Mouse (Mus musculus): ENCODE results near the gene Acot7. TPM values are rescaled to one million over a fixed set of nuclear protein-coding genes. Genes with fewer than 3 reads are reported as not detected.

Gene Acot7
- polyA plus RNA-seq, 1 experiment from 2014 or later, result 63.4 TPM

GRCm38 (mm10) chr4:152169103-152169502 lies 8.8 kb upstream of the Acot7 start:
- Histone ChIP-seq H3K9ac (no peak overlapping the region), H3K27ac (ENCODE audit: poor library complexity, severe bottlenecking) (no peak overlapping the region), H3K4me2 (no peak overlapping the region), H3K36me3 (no peaks in the 10 kb centered on the region), H3K9me3 (replicated peaks) (peaks cover 9% of the 10 kb centered on the region; the same call in 1 of the 2 replicates), H3K4me3 (no peak overlapping the region), H3K4me1 (replicated peaks) (no peaks in the 10 kb centered on the region), H3K27me3 (replicated peaks) (peaks cover 24% of the 10 kb centered on the region)
- ATAC-seq (ENCODE audit: insufficient number of reproducible peaks, low FRiP score), result no peak
- WGBS, result 70% methylated on average over 7 of the region's 7 CpGs

GRCm38 (mm10) chr4:152170286-152170685 lies 7.6 kb upstream of the Acot7 start:
- no peaks in the 10 kb centered on the region for H3K36me3 ChIP-seq
- peaks cover 9% of the 10 kb centered on the region; the same call in 1 of the 2 replicates for H3K9me3 ChIP-seq (replicated peaks)
- H3K27me3 ChIP-seq (replicated peaks), result peaks cover 30% of the 10 kb centered on the region
- no peak overlapping the region for H3K4me2 ChIP-seq
- H3K27ac ChIP-seq (ENCODE audit: poor library complexity, severe bottlenecking), result no peak overlapping the region
- H3K9ac ChIP-seq, result no peak overlapping the region
- no peak for ATAC-seq (ENCODE audit: insufficient number of reproducible peaks, low FRiP score)
- no peak overlapping the region for H3K4me3 ChIP-seq
- WGBS, result 75% methylated on average over 10 of the region's 10 CpGs
- H3K4me1 ChIP-seq (replicated peaks), result no peaks in the 10 kb centered on the region

- WGBS, result 80% methylated on average over 6 of the region's 6 CpGs
- Histone ChIP-seq H3K27ac (ENCODE audit: poor library complexity, severe bottlenecking) (no peak overlapping the region), H3K4me2 (no peak overlapping the region)
Measured at GRCm38 (mm10) chr4:152171543-152171942, 6.4 kb upstream of the Acot7 start.

GRCm38 (mm10) chr4:152173041-152173440 lies 4.9 kb upstream of the Acot7 start:
- Histone ChIP-seq H3K36me3 (no peaks in the 10 kb centered on the region), H3K4me3 (no peak overlapping the region), H3K27ac (ENCODE audit: poor library complexity, severe bottlenecking) (no peak overlapping the region), H3K27me3 (replicated peaks) (peaks cover 32% of the 10 kb centered on the region), H3K4me2 (no peak overlapping the region), H3K9me3 (replicated peaks) (peaks cover 9% of the 10 kb centered on the region; the same call in 1 of the 2 replicates), H3K4me1 (replicated peaks) (peaks cover 11% of the 10 kb centered on the region), H3K9ac (no peak overlapping the region)
- no peak for ATAC-seq (ENCODE audit: insufficient number of reproducible peaks, low FRiP score)
- WGBS, result under 1% methylated on average over 5 of the region's 5 CpGs

More at GRCm38 (mm10) chr4:152171543-152171942, 6.4 kb upstream of the Acot7 start:
- ATAC-seq (ENCODE audit: insufficient number of reproducible peaks, low FRiP score), result no peak
- no peak overlapping the region for H3K9ac ChIP-seq
- H3K4me1 ChIP-seq (replicated peaks), result 0 out of 2 replicates have a peak, but pooled peaks cover 4% of the 10 kb centered on the region
- H3K36me3 ChIP-seq, result no peaks in the 10 kb centered on the region
- H3K4me3 ChIP-seq, result no peak overlapping the region
- H3K27me3 ChIP-seq (replicated peaks), result peaks cover 30% of the 10 kb centered on the region
- peaks cover 9% of the 10 kb centered on the region; the same call in 1 of the 2 replicates for H3K9me3 ChIP-seq (replicated peaks)

- H3K27me3 ChIP-seq (replicated peaks), result peaks cover 31% of the 10 kb centered on the region
- H3K36me3 ChIP-seq, result no peaks in the 10 kb centered on the region
- ATAC-seq (ENCODE audit: insufficient number of reproducible peaks, low FRiP score), result no peak
- H3K4me2 ChIP-seq, result no peak overlapping the region
- no peak overlapping the region for H3K9ac ChIP-seq
- H3K27ac ChIP-seq (ENCODE audit: poor library complexity, severe bottlenecking), result no peak overlapping the region
- H3K9me3 ChIP-seq (replicated peaks), result peaks cover 8% of the 10 kb centered on the region; the same call in 1 of the 2 replicates
- H3K4me1 ChIP-seq (replicated peaks), result peaks cover 16% of the 10 kb centered on the region
- no peak overlapping the region for H3K4me3 ChIP-seq
- 73% methylated on average over 9 of the region's 9 CpGs for WGBS
Measured at GRCm38 (mm10) chr4:152173956-152174355, 4.0 kb upstream of the Acot7 start.

GRCm38 (mm10) chr4:152176638-152177037 lies 1.3 kb upstream of the Acot7 start:
- H3K4me2 ChIP-seq, result no peak overlapping the region
- no peak for ATAC-seq (ENCODE audit: insufficient number of reproducible peaks, low FRiP score)
- H3K36me3 ChIP-seq, result no peaks in the 10 kb centered on the region
- H3K27me3 ChIP-seq (replicated peaks), result peaks cover 31% of the 10 kb centered on the region
- H3K9me3 ChIP-seq (replicated peaks), result peaks cover 2% of the 10 kb centered on the region; the same call in 1 of the 2 replicates
- H3K4me1 ChIP-seq (replicated peaks), result peaks cover 23% of the 10 kb centered on the region
- H3K4me3 ChIP-seq, result no peak overlapping the region
- no peak overlapping the region for H3K27ac ChIP-seq (ENCODE audit: poor library complexity, severe bottlenecking)
- no peak overlapping the region for H3K9ac ChIP-seq
- 85% methylated on average over 3 of the region's 3 CpGs for WGBS

GRCm38 (mm10) chr4:152177174-152177536 lies 779 bp upstream of the Acot7 start:
- no peak for ATAC-seq (ENCODE audit: insufficient number of reproducible peaks, low FRiP score)
- peak overlapping the region; percentile 79; the same call in 1 of the 2 replicates for H3K27ac ChIP-seq (ENCODE audit: poor library complexity, severe bottlenecking)
- peak overlapping the region; percentile 88 for H3K4me2 ChIP-seq
- peak overlapping the region; percentile 88 for H3K9ac ChIP-seq
- no peaks in the 10 kb centered on the region for H3K36me3 ChIP-seq
- H3K27me3 ChIP-seq (replicated peaks), result peaks cover 31% of the 10 kb centered on the region
- WGBS, result 58% methylated on average over 6 of the region's 6 CpGs
- no peaks in the 10 kb centered on the region for H3K9me3 ChIP-seq (replicated peaks)
- H3K4me1 ChIP-seq (replicated peaks), result peaks cover 23% of the 10 kb centered on the region
- peak overlapping the region; percentile 62 for H3K4me3 ChIP-seq

GRCm38 (mm10) chr4:152178344-152178864 lies 470 bp downstream of the Acot7 start:
- H3K27me3 ChIP-seq (replicated peaks), result peaks cover 30% of the 10 kb centered on the region
- under 1% methylated on average over 35 of the region's 35 CpGs for WGBS

GRCm38 (mm10) chr4:152178916-152179705 lies 1.2 kb downstream of the Acot7 start:
- peak overlapping the region; percentile 88 for H3K9ac ChIP-seq
- peak overlapping the region; percentile 62 for H3K4me3 ChIP-seq
- no peak overlapping the region for H3K27ac ChIP-seq (ENCODE audit: poor library complexity, severe bottlenecking)
- H3K4me2 ChIP-seq, result peak overlapping the region; percentile 88
- H3K4me1 ChIP-seq (replicated peaks), result peaks cover 23% of the 10 kb centered on the region
- 32% methylated on average over 16 of the region's 16 CpGs for WGBS
- H3K27me3 ChIP-seq (replicated peaks), result peaks cover 23% of the 10 kb centered on the region
- ATAC-seq (ENCODE audit: insufficient number of reproducible peaks, low FRiP score), result no peak
- no peaks in the 10 kb centered on the region for H3K36me3 ChIP-seq
- no peaks in the 10 kb centered on the region for H3K9me3 ChIP-seq (replicated peaks)

More at GRCm38 (mm10) chr4:152178344-152178864, 470 bp downstream of the Acot7 start:
- no peaks in the 10 kb centered on the region for H3K36me3 ChIP-seq
- H3K9me3 ChIP-seq (replicated peaks), result no peaks in the 10 kb centered on the region
- peak overlapping the region; percentile 62 for H3K4me3 ChIP-seq
- peak overlapping the region; percentile 88 for H3K4me2 ChIP-seq
- peak; percentile 52 for ATAC-seq (ENCODE audit: insufficient number of reproducible peaks, low FRiP score)
- H3K9ac ChIP-seq, result peak overlapping the region; percentile 88
- H3K27ac ChIP-seq (ENCODE audit: poor library complexity, severe bottlenecking), result no peak overlapping the region; the same call in 1 of the 2 replicates
- H3K4me1 ChIP-seq (replicated peaks), result peaks cover 23% of the 10 kb centered on the region

GRCm38 (mm10) chr4:152179946-152180660 lies 2.2 kb downstream of the Acot7 start:
- no peak overlapping the region for H3K27ac ChIP-seq (ENCODE audit: poor library complexity, severe bottlenecking)
- no peaks in the 10 kb centered on the region for H3K36me3 ChIP-seq
- no peak overlapping the region for H3K4me3 ChIP-seq
- H3K9ac ChIP-seq, result no peak overlapping the region
- H3K4me1 ChIP-seq (replicated peaks), result peaks cover 29% of the 10 kb centered on the region
- H3K27me3 ChIP-seq (replicated peaks), result peaks cover 15% of the 10 kb centered on the region
- no peaks in the 10 kb centered on the region for H3K9me3 ChIP-seq (replicated peaks)
- ATAC-seq (ENCODE audit: insufficient number of reproducible peaks, low FRiP score), result no peak
- 80% methylated on average over 16 of the region's 16 CpGs for WGBS
- H3K4me2 ChIP-seq, result no peak overlapping the region

- no peaks in the 10 kb centered on the region for H3K36me3 ChIP-seq
- H3K9ac ChIP-seq, result no peak overlapping the region
- H3K9me3 ChIP-seq (replicated peaks), result no peaks in the 10 kb centered on the region
- H3K4me2 ChIP-seq, result no peak overlapping the region
- WGBS, result 82% methylated on average over 10 of the region's 10 CpGs
- peaks cover 42% of the 10 kb centered on the region for H3K4me1 ChIP-seq (replicated peaks)
- peaks cover 7% of the 10 kb centered on the region for H3K27me3 ChIP-seq (replicated peaks)
- no peak overlapping the region for H3K27ac ChIP-seq (ENCODE audit: poor library complexity, severe bottlenecking)
- no peak for ATAC-seq (ENCODE audit: insufficient number of reproducible peaks, low FRiP score)
- H3K4me3 ChIP-seq, result no peak overlapping the region
Measured at GRCm38 (mm10) chr4:152182205-152182604, 4.3 kb downstream of the Acot7 start.
